Mouse (Mus musculus) liver, postnatal 0 days (tissue): ENCODE results near the gene Cpd. TPM values are rescaled to one million over a fixed set of nuclear protein-coding genes. Genes with fewer than 3 reads are reported as not detected.

ENCODE experiments used
- ATAC-seq: fragments of 200-750 bp; cut with Nextera tagmentation; 2 replicates; pipeline ENCODE4 v1.8.0; 2017; ENCODE audit warnings: mild to moderate bottlenecking, moderate library complexity
- DNase-seq: peaks from one replicate; pipeline ENCODE4 v3.0.0-alpha.2; 2016
- H3K27ac ChIP-seq: fragments of 300-500 bp; sonication (generic); 2 replicates; pipeline ENCODE4 v1.5.1; 2014; ENCODE audit warnings: antibody characterized with exemption, moderate library complexity, mild to moderate bottlenecking, low read depth
- H3K27me3 ChIP-seq: fragments of 300-500 bp; sonication (generic); 2 replicates; pipeline ENCODE4 v1.6.1; 2014; ENCODE audit warnings: low read length, control low read depth, mixed read lengths; ENCODE audit not compliant: insufficient read depth
- H3K36me3 ChIP-seq: fragments of 300-500 bp; sonication (generic); replicated peaks from 2 replicates; pipeline ENCODE4 v1.6.1; 2014; ENCODE audit warnings: mild to moderate bottlenecking, control low read depth, low read length, moderate library complexity, mixed read lengths; ENCODE audit not compliant: insufficient read depth
- H3K4me1 ChIP-seq: fragments of 300-500 bp; sonication (generic); 2 replicates; pipeline ENCODE4 v1.6.1; 2014; ENCODE audit warnings: antibody characterized with exemption, mild to moderate bottlenecking, control low read depth; ENCODE audit not compliant: insufficient read depth
- H3K4me2 ChIP-seq: fragments of 300-500 bp; sonication (generic); 2 replicates; pipeline ENCODE4 v1.6.1; 2014; ENCODE audit warnings: low read depth, mild to moderate bottlenecking, low read length, moderate library complexity, mixed read lengths
- H3K4me3 ChIP-seq: fragments of 300-500 bp; sonication (generic); 2 replicates; pipeline ENCODE4 v1.5.1; 2014; ENCODE audit warnings: low read depth, low read length
- H3K9ac ChIP-seq: fragments of 300-500 bp; sonication (generic); replicated peaks from 2 replicates; pipeline ENCODE4 v1.6.1; 2014; ENCODE audit warnings: mild to moderate bottlenecking, moderate library complexity
- H3K9me3 ChIP-seq: fragments of 300-500 bp; sonication (generic); 2 replicates; pipeline ENCODE4 v1.6.1; 2016; ENCODE audit warnings: mild to moderate bottlenecking, control low read depth, low read length, mixed read lengths
- CTCF ChIP-seq: sonication (generic); IDR thresholded peaks from 2 replicates; pipeline ENCODE4 v1.5.1; 2016; ENCODE audit warnings: antibody characterized with exemption, low read depth
- EP300 ChIP-seq: IDR thresholded peaks from 2 replicates; pipeline ENCODE4 v1.6.1; 2016; ENCODE audit warnings: antibody characterized with exemption, low read depth, mild to moderate bottlenecking
- WGBS: fragments of 180-500 bp; shearing (Covaris S2); extraction: QIAGEN DNeasy Blood & Tissue Kit; methylation state at CpG from one replicate; pipeline ENCODE4 v1.1.7; 2014; ENCODE audit not compliant: insufficient replicate concordance; 5-methylcytosine and 5-hydroxymethylcytosine counted together
- polyA plus RNA-seq: library from polyadenylated mRNA; unstranded; fragments of >200 nt; fragmentation: Nextera tagmentation; extraction: Ambion mirVana; gene quantifications from 2 replicates; pipeline ENCODE4 v1.2.1, GENCODE M21; 2015

Gene Cpd
- polyA plus RNA-seq, 1 experiment from 2014 or later = 3.7 TPM

DNA sequence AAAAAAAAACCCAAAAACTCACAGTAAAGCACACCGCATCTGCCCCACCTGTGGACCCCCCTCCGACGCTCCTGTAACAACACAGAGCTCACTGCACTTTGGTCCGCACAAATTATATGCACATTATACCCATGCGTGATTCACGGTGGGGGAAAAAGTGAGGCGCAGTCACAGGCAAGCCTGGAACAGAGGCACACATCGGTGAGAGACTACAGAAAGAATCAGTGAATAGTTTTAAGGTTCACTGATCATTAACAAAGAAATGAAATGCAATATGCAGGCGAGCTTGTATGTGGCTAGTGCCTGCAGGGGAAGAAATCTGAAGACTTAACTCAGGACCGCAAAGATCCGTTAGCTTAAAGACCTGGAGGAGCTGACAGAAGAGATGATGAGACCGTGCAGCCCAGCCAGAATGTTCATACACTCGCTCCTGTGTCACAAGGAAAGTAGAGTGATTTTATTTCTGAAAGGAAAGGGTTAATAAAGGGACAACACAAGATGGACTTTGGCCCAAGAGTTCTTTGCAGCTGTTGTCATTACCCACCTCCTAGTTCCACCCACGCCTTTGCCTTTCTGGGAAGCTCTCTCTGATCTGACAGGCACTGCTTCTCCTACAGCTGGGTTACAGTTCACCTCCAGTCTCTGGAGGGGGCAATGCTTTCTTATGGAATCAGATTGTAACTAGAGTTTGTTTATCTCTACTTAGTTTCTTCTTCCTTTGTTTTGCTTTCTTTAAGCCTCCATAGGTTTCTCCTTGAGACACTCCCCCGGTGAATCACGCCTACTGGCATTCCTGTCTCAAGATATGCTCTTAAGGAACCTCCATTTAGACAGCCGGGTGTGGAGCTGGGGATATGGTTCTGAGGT is 7.9 kb upstream of the Cpd start:
- Histone ChIP-seq H3K4me1 (peaks cover 12% of the 10 kb centered on the region), H3K9me3 (no peaks in the 10 kb centered on the region), H3K36me3 (no peaks in the 10 kb centered on the region), H3K4me2 (peak overlapping the region; percentile 40), H3K27ac (peak overlapping the region; percentile 77), H3K9ac (no peak overlapping the region), H3K4me3 (no peak overlapping the region), H3K27me3 (no peaks in the 10 kb centered on the region)
- DNase-seq (peak; percentile 38), ATAC-seq (peak; percentile 88)
- WGBS = 63% methylated on average over 17 of the region's 17 CpGs
- TF ChIP-seq EP300 (no peak), CTCF (no peak)

DNA sequence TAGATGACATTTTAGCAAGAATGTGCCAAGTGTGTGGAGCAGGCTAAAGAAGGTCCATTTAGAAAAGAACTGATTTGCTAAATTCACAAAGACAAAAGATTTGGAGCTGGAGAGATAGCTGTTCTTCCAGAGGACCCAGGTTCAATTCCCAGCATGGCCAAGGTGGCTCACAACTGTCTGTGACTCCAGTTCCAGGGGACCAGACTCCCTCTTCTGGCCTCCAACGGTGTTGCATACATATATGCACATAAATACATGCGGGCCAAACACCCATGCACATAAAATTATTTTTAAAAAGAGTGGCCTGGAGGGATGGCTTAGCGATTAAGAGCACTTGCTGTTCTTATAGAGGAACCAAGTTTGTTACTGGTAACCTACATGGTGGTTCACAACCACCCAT is 4.7 kb upstream of the Cpd start:
- no peak for ATAC-seq
- 77% methylated on average over 3 of the region's 3 CpGs for WGBS
- no peaks in the 10 kb centered on the region for H3K27me3 ChIP-seq

DNA sequence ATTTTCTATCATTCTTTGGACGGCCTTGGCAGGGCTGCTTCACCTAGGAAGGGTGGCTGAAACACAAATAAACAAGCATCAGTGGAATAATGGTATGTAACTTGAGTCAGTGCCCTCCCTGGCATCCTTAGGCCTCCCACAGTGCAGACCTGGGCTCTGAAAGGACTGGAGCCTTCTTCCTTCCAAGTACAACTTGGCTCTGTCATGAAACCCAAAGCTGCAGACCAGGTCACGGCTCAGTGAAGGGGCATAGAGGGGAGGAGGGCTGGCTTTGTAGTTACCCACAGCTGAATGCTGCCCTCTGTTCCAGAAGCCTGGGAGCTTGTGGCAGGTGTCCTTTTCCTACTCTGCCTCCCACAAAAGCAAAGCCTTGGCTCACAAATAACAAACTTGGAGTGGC is 2.8 kb upstream of the Cpd start:
- Histone ChIP-seq H3K36me3 (no peaks in the 10 kb centered on the region), H3K4me2 (no peak overlapping the region), H3K4me3 (no peak overlapping the region), H3K9me3 (no peaks in the 10 kb centered on the region), H3K4me1 (peaks cover 13% of the 10 kb centered on the region), H3K9ac (no peak overlapping the region), H3K27me3 (no peaks in the 10 kb centered on the region), H3K27ac (no peak overlapping the region)
- 63% methylated on average over 2 of the region's 2 CpGs for WGBS
- TF ChIP-seq CTCF = no peak
- no peak for ATAC-seq
- DNase-seq = no peak

More for the DNA sequence above, 4.7 kb upstream of the Cpd start:
- Histone ChIP-seq H3K4me2 (no peak overlapping the region), H3K36me3 (no peaks in the 10 kb centered on the region), H3K4me3 (no peak overlapping the region), H3K27ac (no peak overlapping the region), H3K9me3 (no peaks in the 10 kb centered on the region), H3K4me1 (peaks cover 12% of the 10 kb centered on the region), H3K9ac (no peak overlapping the region)
- DNase-seq = no peak
- TF ChIP-seq EP300 = no peak
- TF ChIP-seq CTCF = peak; percentile 49

DNA sequence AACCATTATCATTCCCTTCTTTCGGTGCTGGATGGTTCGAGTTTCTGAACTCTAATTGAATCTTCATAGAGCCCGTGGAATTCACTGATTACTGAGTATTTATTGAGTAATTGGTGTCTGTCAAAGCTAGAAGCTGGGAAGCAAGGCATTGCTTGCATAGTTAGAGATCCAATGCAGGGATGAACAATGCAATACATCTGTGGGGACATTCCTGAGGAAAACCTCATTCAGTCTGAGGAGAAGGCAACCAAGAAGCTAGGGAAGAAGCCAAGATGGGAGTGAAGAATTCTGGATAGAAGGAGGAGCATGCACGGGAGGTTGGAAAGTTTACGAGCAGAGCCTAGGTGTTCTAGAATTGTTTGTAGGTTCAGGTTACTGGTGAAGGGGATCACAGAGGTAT is 1.3 kb upstream of the Cpd start:
- DNase-seq (no peak), ATAC-seq (no peak)
- Histone ChIP-seq H3K4me3 (no peak overlapping the region), H3K36me3 (no peaks in the 10 kb centered on the region), H3K4me1 (peaks cover 15% of the 10 kb centered on the region), H3K27ac (no peak overlapping the region), H3K9ac (no peak overlapping the region), H3K9me3 (no peaks in the 10 kb centered on the region), H3K27me3 (no peaks in the 10 kb centered on the region), H3K4me2 (no peak overlapping the region)
- TF ChIP-seq EP300 (no peak), CTCF (no peak)
- 78% methylated on average over 5 of the region's 5 CpGs for WGBS

DNA sequence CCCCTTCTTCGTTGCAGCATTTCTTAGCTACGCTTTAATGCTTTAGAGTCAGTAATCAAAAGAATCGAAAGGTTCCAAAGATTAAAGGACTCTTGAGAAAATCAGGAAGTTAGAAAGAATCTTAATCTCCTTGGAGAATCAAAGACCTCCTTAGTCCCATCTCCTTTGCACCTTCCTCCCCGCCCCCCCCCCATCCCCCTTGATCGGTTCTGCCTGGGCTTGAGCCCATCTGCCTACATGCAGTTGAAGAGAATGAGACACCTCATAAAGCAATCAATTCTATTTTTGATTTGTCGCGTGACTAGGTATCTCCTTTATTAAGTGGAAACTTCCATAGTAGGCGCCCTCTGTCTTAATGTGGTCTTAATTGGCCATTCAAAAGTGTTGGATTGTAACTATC is 536 bp upstream of the Cpd start:
- TF ChIP-seq EP300 = no peak
- no peak for TF ChIP-seq CTCF
- no peak for DNase-seq
- Histone ChIP-seq H3K9me3 (no peaks in the 10 kb centered on the region), H3K36me3 (no peaks in the 10 kb centered on the region), H3K27ac (no peak overlapping the region), H3K4me1 (peaks cover 15% of the 10 kb centered on the region), H3K9ac (peak overlapping the region; percentile 81), H3K4me2 (peak overlapping the region; percentile 86), H3K27me3 (no peaks in the 10 kb centered on the region), H3K4me3 (peak overlapping the region; percentile 64)
- ATAC-seq = no peak
- 21% methylated on average over 8 of the region's 8 CpGs for WGBS

DNA sequence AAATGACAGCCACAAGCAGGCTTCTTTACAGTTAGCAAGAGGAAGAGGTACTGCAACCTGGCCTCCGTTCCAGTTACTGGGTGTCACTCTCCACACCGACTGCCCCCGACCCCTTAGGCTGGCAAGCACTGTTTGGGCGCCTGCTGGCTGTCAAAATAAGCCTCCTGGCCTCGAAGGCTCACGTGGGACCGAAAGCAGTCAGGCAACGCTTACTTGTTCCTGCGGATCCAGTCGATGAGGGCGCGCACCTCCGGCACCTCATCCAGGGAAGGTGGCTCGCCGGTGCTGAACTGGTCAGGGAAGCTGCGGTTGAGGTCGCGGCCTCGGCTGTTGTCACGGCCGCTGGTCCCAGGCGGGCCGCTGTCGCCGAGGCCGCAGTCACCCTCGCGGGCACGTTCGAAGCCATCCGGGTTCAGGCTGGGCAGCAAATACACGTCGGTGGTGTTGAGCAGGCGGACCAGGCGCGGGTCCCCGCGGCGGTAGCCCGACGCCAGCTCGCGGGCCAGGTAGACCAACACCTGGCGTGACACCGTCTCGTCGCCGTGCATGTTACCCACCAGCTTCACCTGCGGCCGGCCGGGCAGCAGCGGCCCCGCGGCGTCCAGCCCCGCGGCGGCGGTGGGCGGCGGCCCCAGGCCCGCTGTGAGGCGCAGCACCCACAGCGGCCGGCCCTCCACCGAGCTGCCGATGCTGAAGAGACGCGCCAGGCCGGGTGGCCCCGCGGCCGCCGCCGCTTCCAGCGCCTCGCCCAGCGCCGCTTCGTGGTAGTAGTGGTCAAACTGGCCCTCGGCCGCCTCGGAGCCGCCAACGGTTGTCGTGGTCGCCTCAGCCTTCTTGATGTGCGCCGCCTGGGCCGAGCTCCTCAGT is 574 bp downstream of the Cpd start:
- ATAC-seq (peak; percentile 73), DNase-seq (peak; percentile 63)
- H3K36me3 ChIP-seq = no peaks in the 10 kb centered on the region
- H3K27me3 ChIP-seq = no peaks in the 10 kb centered on the region
- peaks cover 15% of the 10 kb centered on the region for H3K4me1 ChIP-seq
- H3K27ac ChIP-seq = peak overlapping the region; percentile 66
- WGBS = under 1% methylated on average over 49 of the region's 90 CpGs
- peak overlapping the region; percentile 86 for H3K4me2 ChIP-seq
- TF ChIP-seq CTCF (no peak), EP300 (no peak)
- H3K9me3 ChIP-seq = no peaks in the 10 kb centered on the region
- H3K4me3 ChIP-seq = peak overlapping the region; percentile 64
- H3K9ac ChIP-seq = peak overlapping the region; percentile 81
